Mouse (Mus musculus): ENCODE measurements around the gene Sesn3. TPM values are rescaled to one million over a fixed set of nuclear protein-coding genes. Genes with fewer than 3 reads are reported as not detected.

Sesn3 gene
- polyA plus RNA-seq, 1 experiment: 66.5 TPM

GRCm38 (mm10) chr9:14276481-14277287 lies 1.8 kb downstream of the Sesn3 start:
- Histone ChIP-seq H3K27ac (ENCODE audit: insufficient read depth, low read length) (peak overlapping the region; percentile 52), H3K4me3 (ENCODE audit: insufficient read depth, low read length) (peak overlapping the region; percentile 69), H3K4me1 (ENCODE audit: control insufficient read depth, insufficient read depth, low read length) (no peaks in the 10 kb centered on the region)
- no peak for TF ChIP-seq POLR2A (IDR thresholded peaks at IDR 0.05; ENCODE audit: low read depth, low read length)
- no peak for TF ChIP-seq CTCF (IDR thresholded peaks at IDR 0.05; ENCODE audit: borderline replicate concordance, insufficient read depth, low read length)

GRCm38 (mm10) chr9:14277365-14277991 lies 2.6 kb downstream of the Sesn3 start:
- TF ChIP-seq POLR2A (IDR thresholded peaks at IDR 0.05; ENCODE audit: low read depth, low read length): no peak
- TF ChIP-seq CTCF (IDR thresholded peaks at IDR 0.05; ENCODE audit: borderline replicate concordance, insufficient read depth, low read length): no peak
- H3K27ac ChIP-seq (ENCODE audit: insufficient read depth, low read length): peak overlapping the region; percentile 45
- peak overlapping the region; percentile 69 for H3K4me3 ChIP-seq (ENCODE audit: insufficient read depth, low read length)
- no peaks in the 10 kb centered on the region for H3K4me1 ChIP-seq (ENCODE audit: control insufficient read depth, insufficient read depth, low read length)

GRCm38 (mm10) chr9:14280696-14281095 lies 5.8 kb downstream of the Sesn3 start:
- Histone ChIP-seq H3K4me1 (ENCODE audit: control insufficient read depth, insufficient read depth, low read length) (peaks cover 5% of the 10 kb centered on the region), H3K27ac (ENCODE audit: insufficient read depth, low read length) (no peak overlapping the region), H3K4me3 (ENCODE audit: insufficient read depth, low read length) (no peak overlapping the region)
- TF ChIP-seq POLR2A (IDR thresholded peaks at IDR 0.05; ENCODE audit: low read depth, low read length): no peak
- TF ChIP-seq CTCF (IDR thresholded peaks at IDR 0.05; ENCODE audit: borderline replicate concordance, insufficient read depth, low read length): no peak

GRCm38 (mm10) chr9:14285036-14285435 lies 10.2 kb downstream of the Sesn3 start:
- peaks cover 5% of the 10 kb centered on the region for H3K4me1 ChIP-seq (ENCODE audit: control insufficient read depth, insufficient read depth, low read length)
- H3K4me3 ChIP-seq (ENCODE audit: insufficient read depth, low read length): no peak overlapping the region

GRCm38 (mm10) chr9:14287234-14287633 lies 12.4 kb downstream of the Sesn3 start:
- Histone ChIP-seq H3K4me3 (ENCODE audit: insufficient read depth, low read length) (no peak overlapping the region), H3K4me1 (ENCODE audit: control insufficient read depth, insufficient read depth, low read length) (peaks cover 5% of the 10 kb centered on the region), H3K27ac (ENCODE audit: insufficient read depth, low read length) (no peak overlapping the region)
- no peak for TF ChIP-seq POLR2A (IDR thresholded peaks at IDR 0.05; ENCODE audit: low read depth, low read length)
- TF ChIP-seq CTCF (IDR thresholded peaks at IDR 0.05; ENCODE audit: borderline replicate concordance, insufficient read depth, low read length): no peak

More at GRCm38 (mm10) chr9:14285036-14285435, 10.2 kb downstream of the Sesn3 start:
- peak overlapping the region; percentile 13; the same call in 1 of the 2 replicates for H3K27ac ChIP-seq (ENCODE audit: insufficient read depth, low read length)
- TF ChIP-seq CTCF (IDR thresholded peaks at IDR 0.05; ENCODE audit: borderline replicate concordance, insufficient read depth, low read length) (no peak), POLR2A (IDR thresholded peaks at IDR 0.05; ENCODE audit: low read depth, low read length) (no peak)

GRCm38 (mm10) chr9:14288500-14288899 lies 13.6 kb downstream of the Sesn3 start:
- H3K4me3 ChIP-seq (ENCODE audit: insufficient read depth, low read length): no peak overlapping the region
- no peak for TF ChIP-seq CTCF (IDR thresholded peaks at IDR 0.05; ENCODE audit: borderline replicate concordance, insufficient read depth, low read length)
- TF ChIP-seq POLR2A (IDR thresholded peaks at IDR 0.05; ENCODE audit: low read depth, low read length): no peak
- H3K27ac ChIP-seq (ENCODE audit: insufficient read depth, low read length): no peak overlapping the region
- H3K4me1 ChIP-seq (ENCODE audit: control insufficient read depth, insufficient read depth, low read length): peaks cover 7% of the 10 kb centered on the region

GRCm38 (mm10) chr9:14293866-14294265 lies 19.0 kb downstream of the Sesn3 start:
- Histone ChIP-seq H3K4me3 (ENCODE audit: insufficient read depth, low read length) (no peak overlapping the region), H3K27ac (ENCODE audit: insufficient read depth, low read length) (no peak overlapping the region), H3K4me1 (ENCODE audit: control insufficient read depth, insufficient read depth, low read length) (peaks cover 4% of the 10 kb centered on the region; the same call in 1 of the 2 replicates)
- TF ChIP-seq POLR2A (IDR thresholded peaks at IDR 0.05; ENCODE audit: low read depth, low read length) (no peak), CTCF (IDR thresholded peaks at IDR 0.05; ENCODE audit: borderline replicate concordance, insufficient read depth, low read length) (no peak)

GRCm38 (mm10) chr9:14295680-14296440 lies 21.0 kb downstream of the Sesn3 start:
- H3K4me1 ChIP-seq (ENCODE audit: control insufficient read depth, insufficient read depth, low read length): peaks cover 4% of the 10 kb centered on the region; the same call in 1 of the 2 replicates

GRCm38 (mm10) chr9:14297204-14297603 lies 22.3 kb downstream of the Sesn3 start:
- Histone ChIP-seq H3K4me3 (ENCODE audit: insufficient read depth, low read length) (no peak overlapping the region), H3K27ac (ENCODE audit: insufficient read depth, low read length) (no peak overlapping the region), H3K4me1 (ENCODE audit: control insufficient read depth, insufficient read depth, low read length) (peaks cover 4% of the 10 kb centered on the region; the same call in 1 of the 2 replicates)
- TF ChIP-seq POLR2A (IDR thresholded peaks at IDR 0.05; ENCODE audit: low read depth, low read length): no peak
- TF ChIP-seq CTCF (IDR thresholded peaks at IDR 0.05; ENCODE audit: borderline replicate concordance, insufficient read depth, low read length): no peak

More at GRCm38 (mm10) chr9:14295680-14296440, 21.0 kb downstream of the Sesn3 start:
- H3K4me3 ChIP-seq (ENCODE audit: insufficient read depth, low read length): no peak overlapping the region
- TF ChIP-seq CTCF (IDR thresholded peaks at IDR 0.05; ENCODE audit: borderline replicate concordance, insufficient read depth, low read length): no peak
- no peak for TF ChIP-seq POLR2A (IDR thresholded peaks at IDR 0.05; ENCODE audit: low read depth, low read length)
- H3K27ac ChIP-seq (ENCODE audit: insufficient read depth, low read length): no peak overlapping the region

Measured in embryonic fibroblast, embryonic 13.5 days (primary cell).